Mouse (Mus musculus): ENCODE results near the gene Scml2. TPM values are rescaled to one million over a fixed set of nuclear protein-coding genes. Genes with fewer than 3 reads are reported as not detected.
"Not testable (repeated sequence)": the region's sequence is repeated elsewhere in the genome, so short reads cannot be mapped to it uniquely, and the experiment has no call there.

The Scml2 gene
- total RNA-seq (2021), result 1 to 10 TPM; 1.8 to 2.1 TPM
- long read RNA-seq, experiment 1, full-length matches to known transcripts, result 1 of 2 reads
- long read RNA-seq, experiment 1, partial matches to known transcripts, result 1 of 2 reads
- long read RNA-seq, experiment 1, other reads (novel, unspliced or antisense), result 0 of 2 reads
- long read RNA-seq, experiment 2, partial matches to known transcripts, result 0 of 1 reads
- long read RNA-seq, experiment 2, other reads (novel, unspliced or antisense), result 1 of 1 reads

GRCm38 (mm10) chrX:161116893-161117292 lies at the start of gene Scml2:
TSS of gene Scml2 (plus strand) at chrX:161117193.
- DNase-seq, result not testable (repeated sequence)

GRCm38 (mm10) chrX:161075576-161075975 lies 41.4 kb upstream of the Scml2 start:
- DNase-seq, result not testable (repeated sequence)

- peak; percentile 66 for DNase-seq
Observed at GRCm38 (mm10) chrX:161162314-161163068, 45.5 kb downstream of the Scml2 start.

GRCm38 (mm10) chrX:161163069-161163416 lies 46.0 kb downstream of the Scml2 start:
- no peak for DNase-seq

- not testable (repeated sequence) for DNase-seq
Observed at GRCm38 (mm10) chrX:161287156-161287555, 170.2 kb downstream of the Scml2 start, which contains the start of gene Gm15262. TSS of gene Gm15262 (plus strand) at chrX:161287456.

Other genes with a start within 250 kb of the Scml2 start
- under 1 TPM; 0.24 to 0.33 TPM for gene Gja6, start 210.1 kb upstream of the Scml2 start, total RNA-seq (2021)
- 10 to 100 TPM; 10.0 to 10.9 TPM for gene Cdkl5, start 122.5 kb upstream of the Scml2 start, total RNA-seq (2021)
- not detected for gene Gm15262, start 170.3 kb downstream of the Scml2 start, total RNA-seq (2021)